Mouse (Mus musculus) hindbrain, embryonic 13.5 days (tissue): ENCODE results near the gene Fam216a. TPM values are rescaled to one million over a fixed set of nuclear protein-coding genes. Genes with fewer than 3 reads are reported as not detected.
"Not testable (repeated sequence)": the region's sequence is repeated elsewhere in the genome, so short reads cannot be mapped to it uniquely, and the experiment has no call there.

Experiments used
- ATAC-seq: fragments of 200-750 bp; cut with Nextera tagmentation; 2 replicates; pipeline ENCODE4 v1.8.0; 2017; ENCODE audit warnings: moderate TSS enrichment; ENCODE audit not compliant: low FRiP score
- H3K27ac ChIP-seq: fragments of 300-500 bp; sonication (generic); 2 replicates; pipeline ENCODE4 v1.5.1; 2015; ENCODE audit warnings: inconsistent platforms, mild to moderate bottlenecking, moderate library complexity
- H3K27me3 ChIP-seq: fragments of 300-500 bp; sonication (generic); 2 replicates; pipeline ENCODE4 v1.6.1; 2015; ENCODE audit warnings: mild to moderate bottlenecking, inconsistent platforms
- H3K36me3 ChIP-seq: fragments of 300-500 bp; sonication (generic); 2 replicates; pipeline ENCODE4 v1.6.1; 2015; ENCODE audit warnings: mild to moderate bottlenecking, inconsistent platforms
- H3K4me1 ChIP-seq: fragments of 300-500 bp; sonication (generic); replicated peaks from 2 replicates; pipeline ENCODE4 v1.6.1; 2015; ENCODE audit warnings: inconsistent platforms
- H3K4me2 ChIP-seq: fragments of 300-500 bp; sonication (generic); 2 replicates; pipeline ENCODE4 v1.6.1; 2015; ENCODE audit warnings: inconsistent platforms, mild to moderate bottlenecking, moderate library complexity
- H3K4me3 ChIP-seq: fragments of 300-500 bp; sonication (generic); 2 replicates; pipeline ENCODE4 v1.5.1; 2015; ENCODE audit warnings: mild to moderate bottlenecking, inconsistent platforms
- H3K9ac ChIP-seq: fragments of 300-500 bp; sonication (generic); 2 replicates; pipeline ENCODE4 v1.6.1; 2015; ENCODE audit warnings: mild to moderate bottlenecking, inconsistent platforms
- H3K9me3 ChIP-seq: fragments of 300-500 bp; sonication (generic); 2 replicates; pipeline ENCODE4 v1.6.1; 2016; ENCODE audit warnings: inconsistent platforms
- WGBS: fragments of 180-500 bp; shearing (Covaris S2); methylation state at CpG from one replicate; pipeline ENCODE4 v1.1.7; 2015; 5-methylcytosine and 5-hydroxymethylcytosine counted together
- polyA plus RNA-seq: library from polyadenylated mRNA; unstranded; fragments of >200 nt; fragmentation: Nextera tagmentation; extraction: Ambion mirVana; gene quantifications from 2 replicates; pipeline ENCODE4 v1.2.1, GENCODE M21; 2015

Fam216a gene
- polyA plus RNA-seq, 1 experiment from 2014 or later, result 132 TPM

GRCm38 (mm10) chr5:122336554-122337294, 35.4 kb downstream of the Fam216a start:
- H3K4me2 ChIP-seq, result no peak overlapping the region
- ATAC-seq, result no peak
- no peak overlapping the region for H3K27ac ChIP-seq
- H3K27me3 ChIP-seq, result no peaks in the 10 kb centered on the region
- peaks cover 4% of the 10 kb centered on the region; the same call in 1 of the 2 replicates for H3K36me3 ChIP-seq
- H3K9ac ChIP-seq, result no peak overlapping the region
- no peaks in the 10 kb centered on the region for H3K4me1 ChIP-seq
- 93% methylated on average over 7 of the region's 7 CpGs for WGBS
- H3K4me3 ChIP-seq, result no peak overlapping the region
- H3K9me3 ChIP-seq, result no peaks in the 10 kb centered on the region

GRCm38 (mm10) chr5:122334682-122335081, 37.5 kb downstream of the Fam216a start:
- peaks cover 4% of the 10 kb centered on the region; the same call in 1 of the 2 replicates for H3K36me3 ChIP-seq
- no peak overlapping the region for H3K9ac ChIP-seq
- H3K27me3 ChIP-seq, result no peaks in the 10 kb centered on the region
- H3K4me3 ChIP-seq, result no peak overlapping the region
- no peak overlapping the region for H3K27ac ChIP-seq
- no peaks in the 10 kb centered on the region for H3K4me1 ChIP-seq
- no peak overlapping the region for H3K4me2 ChIP-seq
- 75% methylated on average over 3 of the region's 3 CpGs for WGBS
- no peak for ATAC-seq
- H3K9me3 ChIP-seq, result no peaks in the 10 kb centered on the region

DNA sequence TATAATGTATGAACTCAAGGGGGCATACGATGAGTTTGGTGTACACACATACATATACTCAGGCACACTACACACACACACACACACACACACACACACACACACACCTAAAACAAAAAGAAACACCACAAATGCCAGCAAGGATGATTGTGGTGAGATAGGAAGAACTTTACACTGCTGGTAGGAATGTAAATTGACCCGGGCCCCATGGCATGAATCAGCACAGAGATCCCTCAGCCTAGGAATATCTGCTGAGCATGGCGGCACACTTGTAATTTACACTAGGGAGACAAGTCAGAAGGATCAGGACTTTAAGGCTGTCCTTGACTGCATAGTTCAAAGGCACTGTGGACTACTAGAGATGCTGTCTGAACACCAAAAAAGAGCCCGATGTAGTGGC, 41.9 kb downstream of the Fam216a start:
- Histone ChIP-seq H3K4me1 (no peaks in the 10 kb centered on the region), H3K9ac (no peak overlapping the region), H3K36me3 (peaks cover 32% of the 10 kb centered on the region), H3K27ac (no peak overlapping the region), H3K4me3 (no peak overlapping the region), H3K9me3 (no peaks in the 10 kb centered on the region), H3K27me3 (no peaks in the 10 kb centered on the region), H3K4me2 (no peak overlapping the region)
- ATAC-seq, result no peak
- WGBS, result 92% methylated on average over 4 of the region's 4 CpGs

- 92% methylated on average over 3 of the region's 3 CpGs for WGBS
- H3K9me3 ChIP-seq, result no peaks in the 10 kb centered on the region
- H3K4me3 ChIP-seq, result no peak overlapping the region
- no peaks in the 10 kb centered on the region for H3K27me3 ChIP-seq
- H3K4me1 ChIP-seq, result no peaks in the 10 kb centered on the region
- no peak overlapping the region for H3K27ac ChIP-seq
- no peak for ATAC-seq
- no peak overlapping the region for H3K4me2 ChIP-seq
- H3K36me3 ChIP-seq, result peaks cover 46% of the 10 kb centered on the region
- no peak overlapping the region for H3K9ac ChIP-seq
Measured at GRCm38 (mm10) chr5:122327283-122327682, 44.9 kb downstream of the Fam216a start.

- H3K4me2 ChIP-seq, result no peak overlapping the region
- peaks cover 63% of the 10 kb centered on the region for H3K36me3 ChIP-seq
- WGBS, result 85% methylated on average over 8 of the region's 8 CpGs
Measured at GRCm38 (mm10) chr5:122325477-122325876, 46.7 kb downstream of the Fam216a start.

GRCm38 (mm10) chr5:122324608-122325431, 47.3 kb downstream of the Fam216a start:
- H3K9me3 ChIP-seq, result no peaks in the 10 kb centered on the region
- no peak overlapping the region for H3K4me2 ChIP-seq
- H3K27ac ChIP-seq, result no peak overlapping the region
- H3K36me3 ChIP-seq, result peaks cover 68% of the 10 kb centered on the region
- no peak overlapping the region for H3K4me3 ChIP-seq
- 93% methylated on average over 23 of the region's 23 CpGs for WGBS
- no peak for ATAC-seq
- no peaks in the 10 kb centered on the region for H3K27me3 ChIP-seq
- no peaks in the 10 kb centered on the region for H3K4me1 ChIP-seq
- no peak overlapping the region for H3K9ac ChIP-seq

More at GRCm38 (mm10) chr5:122325477-122325876, 46.7 kb downstream of the Fam216a start:
- H3K27me3 ChIP-seq, result no peaks in the 10 kb centered on the region
- H3K27ac ChIP-seq, result no peak overlapping the region
- H3K4me3 ChIP-seq, result no peak overlapping the region
- no peaks in the 10 kb centered on the region for H3K9me3 ChIP-seq
- no peaks in the 10 kb centered on the region for H3K4me1 ChIP-seq
- no peak for ATAC-seq
- H3K9ac ChIP-seq, result no peak overlapping the region

GRCm38 (mm10) chr5:122323523-122323922, 48.6 kb downstream of the Fam216a start:
- 0 out of 2 replicates have a peak overlapping the region, but pooled peaks have one; percentile 35 for H3K9ac ChIP-seq
- no peak for ATAC-seq
- 77% methylated on average over 8 of the region's 8 CpGs for WGBS
- H3K36me3 ChIP-seq, result peaks cover 69% of the 10 kb centered on the region
- no peaks in the 10 kb centered on the region for H3K9me3 ChIP-seq
- H3K4me1 ChIP-seq, result no peaks in the 10 kb centered on the region
- no peak overlapping the region for H3K27ac ChIP-seq
- H3K27me3 ChIP-seq, result no peaks in the 10 kb centered on the region
- H3K4me3 ChIP-seq, result no peak overlapping the region
- H3K4me2 ChIP-seq, result no peak overlapping the region

GRCm38 (mm10) chr5:122320205-122320781, 51.9 kb downstream of the Fam216a start:
- Histone ChIP-seq H3K9me3 (no peaks in the 10 kb centered on the region), H3K4me2 (no peak overlapping the region), H3K36me3 (peaks cover 54% of the 10 kb centered on the region), H3K27me3 (no peaks in the 10 kb centered on the region), H3K27ac (no peak overlapping the region), H3K4me3 (no peak overlapping the region), H3K4me1 (no peaks in the 10 kb centered on the region), H3K9ac (no peak overlapping the region)
- WGBS, result 85% methylated on average over 12 of the region's 12 CpGs
- no peak for ATAC-seq

GRCm38 (mm10) chr5:122319474-122320204, 52.5 kb downstream of the Fam216a start:
- WGBS, result 86% methylated on average over 14 of the region's 14 CpGs
- no peaks in the 10 kb centered on the region for H3K9me3 ChIP-seq
- peaks cover 49% of the 10 kb centered on the region for H3K36me3 ChIP-seq
- ATAC-seq, result no peak
- no peaks in the 10 kb centered on the region for H3K27me3 ChIP-seq
- H3K4me2 ChIP-seq, result no peak overlapping the region
- H3K27ac ChIP-seq, result no peak overlapping the region
- H3K4me3 ChIP-seq, result no peak overlapping the region
- H3K4me1 ChIP-seq, result peaks cover 4% of the 10 kb centered on the region
- H3K9ac ChIP-seq, result no peak overlapping the region

DNA sequence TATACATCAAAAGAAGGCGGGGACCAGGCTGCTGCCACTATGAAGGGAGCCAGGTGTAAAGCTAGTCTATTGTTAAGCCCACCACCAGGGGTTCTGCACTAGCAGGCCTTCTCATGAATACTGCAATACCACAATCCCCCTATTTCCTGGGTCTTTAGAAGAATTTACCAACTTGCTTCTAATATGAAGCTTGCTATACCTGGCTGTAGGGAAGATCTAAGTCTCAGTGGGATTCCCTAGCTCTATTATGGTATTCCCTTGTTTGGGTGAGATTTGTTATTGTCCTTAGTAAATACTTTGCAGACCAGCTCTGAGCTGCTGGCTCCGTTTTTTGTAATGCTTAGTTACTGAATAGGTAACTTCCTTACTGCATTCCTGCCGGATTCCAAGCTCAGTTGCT, 53.2 kb downstream of the Fam216a start:
- H3K9ac ChIP-seq, H3K4me3 ChIP-seq, H3K27ac ChIP-seq, H3K4me1 ChIP-seq, H3K27me3 ChIP-seq, ATAC-seq, H3K9me3 ChIP-seq, H3K4me2 ChIP-seq: not testable (repeated sequence)
- 82% methylated on average over 3 of the region's 3 CpGs for WGBS
- H3K36me3 ChIP-seq, result peaks cover 50% of the 10 kb centered on the region

GRCm38 (mm10) chr5:122318100-122318499, 54.1 kb downstream of the Fam216a start:
- Histone ChIP-seq H3K4me1 (peaks cover 6% of the 10 kb centered on the region), H3K27ac (no peak overlapping the region), H3K4me2 (no peak overlapping the region), H3K36me3 (peaks cover 55% of the 10 kb centered on the region), H3K9ac (no peak overlapping the region), H3K9me3 (no peaks in the 10 kb centered on the region), H3K27me3 (no peaks in the 10 kb centered on the region), H3K4me3 (no peak overlapping the region)
- 73% methylated on average over 3 of the region's 3 CpGs for WGBS
- no peak for ATAC-seq
